Mouse (Mus musculus) splenic B cell, adult 2 months (primary cell): Measurements from ENCODE around the gene Zdhhc24.
A peak's percentile ranks its signal among the peaks of the same experiment; 100 is the strongest.

ENCODE experiments used
- DNase-seq: peaks from one replicate; pipeline ENCODE4 v3.0.0-alpha.2; 2011; ENCODE audit warnings: low read depth, low spot score
- H3K27me3 ChIP-seq: 2 replicates; pipeline ENCODE4 v1.6.1; 2012; ENCODE audit warnings: mild to moderate bottlenecking, low read length, moderate library complexity, mixed read lengths; ENCODE audit not compliant: control insufficient read depth, poor library complexity, insufficient read depth, severe bottlenecking
- H3K36me3 ChIP-seq: 2 replicates; pipeline ENCODE4 v1.6.1; 2012; ENCODE audit warnings: mild to moderate bottlenecking, low read length, moderate library complexity, mixed read lengths; ENCODE audit not compliant: control insufficient read depth, poor library complexity, insufficient read depth, severe bottlenecking

Zdhhc24 gene

GRCm38 (mm10) chr19:4878405-4879323 lies at the start of gene Zdhhc24:
Gene Zdhhc24, plus strand, starts transcription at chr19:4878668.
- peak; percentile 95 for DNase-seq
- Histone ChIP-seq H3K36me3 (no peaks in the 10 kb centered on the region; the same call in 1 of the 2 replicates), H3K27me3 (no peaks in the 10 kb centered on the region)

- no peak for DNase-seq
- peaks cover 3% of the 10 kb centered on the region; the same call in 1 of the 2 replicates for H3K36me3 ChIP-seq
- no peaks in the 10 kb centered on the region for H3K27me3 ChIP-seq
Observed at GRCm38 (mm10) chr19:4829156-4829555, 49.3 kb upstream of the Zdhhc24 start.

DNA sequence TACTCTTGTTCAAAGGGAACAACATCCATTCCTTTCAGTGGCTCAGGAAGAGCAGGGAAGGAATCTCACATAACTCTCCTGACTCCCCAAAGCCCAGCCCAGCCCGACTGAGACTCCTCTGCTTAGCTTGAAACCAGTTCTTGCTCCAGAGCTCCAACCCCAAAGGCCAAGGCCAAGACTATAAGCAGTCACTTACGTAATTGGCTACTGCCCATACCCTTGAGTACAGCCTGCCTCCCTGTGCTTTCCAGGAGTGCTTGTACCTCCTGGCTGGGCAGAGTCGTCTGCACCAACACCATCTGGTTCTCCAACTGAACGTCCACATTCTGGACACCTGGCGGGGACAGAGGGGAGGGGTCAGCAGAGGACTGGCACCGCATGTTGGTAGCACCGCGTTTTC lies 44.5 kb upstream of the Zdhhc24 start:
- Histone ChIP-seq H3K36me3 (0 out of 2 replicates have a peak, but pooled peaks cover 2% of the 10 kb centered on the region), H3K27me3 (no peaks in the 10 kb centered on the region)
- DNase-seq = no peak

DNA sequence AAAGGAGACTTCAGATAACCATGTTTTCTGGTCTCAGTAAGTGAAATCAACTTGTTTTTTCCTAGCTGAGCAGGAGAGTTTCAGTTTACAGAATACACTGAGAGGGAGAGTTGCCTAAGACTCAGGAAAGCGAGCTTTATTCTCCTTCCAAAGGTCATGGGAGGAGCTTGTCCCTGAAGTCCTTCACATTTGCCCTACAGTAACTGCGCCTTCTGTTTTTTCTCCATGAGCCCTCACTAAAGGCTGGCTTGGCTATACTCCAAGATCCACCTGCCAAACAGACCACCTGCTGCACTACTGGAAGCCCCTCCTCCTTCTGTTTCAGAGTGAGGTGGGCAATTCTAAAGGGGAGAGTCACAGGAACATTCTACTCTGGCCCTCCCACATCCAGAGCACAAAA lies 42.4 kb upstream of the Zdhhc24 start:
- H3K36me3 ChIP-seq = no peaks in the 10 kb centered on the region
- no peaks in the 10 kb centered on the region for H3K27me3 ChIP-seq
- no peak for DNase-seq

DNA sequence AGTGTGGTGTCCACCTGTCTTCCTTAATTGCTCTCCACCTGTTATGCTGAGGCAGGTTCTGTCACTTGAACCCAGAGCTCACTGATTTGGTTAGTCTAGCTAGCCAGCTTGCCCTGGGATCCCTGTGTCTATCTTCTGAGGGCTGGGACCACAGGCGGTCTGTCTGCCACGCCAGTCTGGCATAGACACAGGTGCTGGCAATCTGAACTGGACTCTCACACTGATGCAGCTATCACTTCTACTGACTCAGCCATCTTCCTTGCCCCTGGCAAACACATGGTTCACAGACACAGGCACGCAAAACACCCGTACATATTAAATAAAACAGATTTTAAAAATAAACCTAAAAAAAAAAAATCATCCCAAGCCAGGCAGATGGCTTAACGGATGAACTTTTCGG lies 41.4 kb upstream of the Zdhhc24 start:
- no peaks in the 10 kb centered on the region for H3K27me3 ChIP-seq
- H3K36me3 ChIP-seq = no peaks in the 10 kb centered on the region
- no peak for DNase-seq

- Histone ChIP-seq H3K36me3 (no peaks in the 10 kb centered on the region), H3K27me3 (no peaks in the 10 kb centered on the region)
- DNase-seq = no peak
Observed at GRCm38 (mm10) chr19:4838526-4839140, 39.8 kb upstream of the Zdhhc24 start.

GRCm38 (mm10) chr19:4839149-4839548 lies 39.3 kb upstream of the Zdhhc24 start, which contains the start of the genes Ccs and Ccdc87:
Gene Ccs, minus strand, starts transcription at chr19:4839332.
Gene Ccdc87, plus strand, starts transcription at chr19:4839366.
- Histone ChIP-seq H3K27me3 (no peaks in the 10 kb centered on the region), H3K36me3 (no peaks in the 10 kb centered on the region)
- DNase-seq = peak; percentile 95

DNA sequence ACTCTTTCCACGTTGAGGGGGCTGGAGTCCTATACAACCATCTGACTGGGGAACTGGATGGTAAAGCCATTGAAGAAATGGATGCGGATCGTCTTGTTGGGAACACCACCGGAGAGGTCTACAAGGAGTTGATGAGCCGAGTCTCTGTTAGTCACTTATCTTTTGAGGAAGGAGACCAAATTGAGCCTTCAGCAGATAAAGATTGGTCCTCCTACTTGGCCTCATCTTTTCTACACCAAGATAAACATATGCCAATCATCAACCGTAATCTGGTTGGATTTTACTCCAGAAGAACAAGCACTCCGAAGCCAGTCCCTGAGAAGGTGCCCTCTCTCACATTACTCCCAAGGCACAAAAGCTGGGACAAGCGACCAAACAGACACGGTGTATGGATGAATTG lies 37.6 kb upstream of the Zdhhc24 start:
- no peaks in the 10 kb centered on the region for H3K36me3 ChIP-seq
- DNase-seq = no peak
- H3K27me3 ChIP-seq = no peaks in the 10 kb centered on the region

GRCm38 (mm10) chr19:4842611-4843010 lies 35.9 kb upstream of the Zdhhc24 start:
- DNase-seq = no peak
- no peaks in the 10 kb centered on the region for H3K27me3 ChIP-seq

GRCm38 (mm10) chr19:4845846-4846245 lies 32.6 kb upstream of the Zdhhc24 start:
- no peak for DNase-seq
- no peaks in the 10 kb centered on the region for H3K36me3 ChIP-seq
- H3K27me3 ChIP-seq = no peaks in the 10 kb centered on the region

More at GRCm38 (mm10) chr19:4842611-4843010, 35.9 kb upstream of the Zdhhc24 start:
- no peaks in the 10 kb centered on the region for H3K36me3 ChIP-seq

DNA sequence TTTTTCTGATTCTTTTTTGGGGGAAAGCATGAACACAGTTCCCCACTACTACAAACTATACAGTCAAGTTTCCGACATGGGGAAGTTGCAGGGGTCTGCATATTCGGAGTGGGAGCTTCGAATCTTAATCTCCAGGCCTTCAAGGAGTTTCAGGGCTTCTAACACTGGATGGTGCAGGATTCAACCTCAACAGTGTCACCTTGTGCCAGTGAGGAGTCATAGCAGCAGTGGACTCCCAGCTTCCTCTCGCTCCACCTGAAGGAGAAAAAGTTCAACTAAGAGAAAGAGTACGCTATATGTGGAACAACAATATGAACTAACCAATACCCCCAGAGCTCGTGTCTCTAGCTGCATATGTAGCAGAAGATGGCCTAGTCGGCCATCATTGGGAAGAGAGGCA lies 31.0 kb upstream of the Zdhhc24 start:
- peak; percentile 51 for DNase-seq
- no peaks in the 10 kb centered on the region for H3K27me3 ChIP-seq

DNA sequence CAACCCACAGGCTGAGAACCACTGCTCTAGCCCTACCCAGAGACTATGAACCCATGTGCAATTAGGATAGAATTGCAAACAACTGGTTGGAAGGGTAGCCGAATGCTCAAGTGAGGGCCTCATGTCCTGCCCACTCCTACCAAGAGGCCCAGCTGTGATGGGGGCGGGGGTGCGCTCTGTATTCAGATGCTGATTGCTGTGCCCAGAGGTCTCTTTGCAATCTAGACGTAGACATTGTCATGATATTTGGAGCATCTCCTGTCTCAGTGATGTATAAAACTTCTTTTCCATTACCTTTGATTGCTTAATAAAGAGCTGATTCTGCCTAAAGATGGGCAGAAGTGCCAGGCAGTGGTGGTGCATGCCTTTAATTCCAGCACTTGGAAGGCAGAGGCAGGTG lies 28.7 kb upstream of the Zdhhc24 start:
- H3K36me3 ChIP-seq = no peaks in the 10 kb centered on the region
- no peaks in the 10 kb centered on the region for H3K27me3 ChIP-seq
- DNase-seq = no peak

More for the DNA sequence above, 31.0 kb upstream of the Zdhhc24 start:
- no peaks in the 10 kb centered on the region for H3K36me3 ChIP-seq

DNA sequence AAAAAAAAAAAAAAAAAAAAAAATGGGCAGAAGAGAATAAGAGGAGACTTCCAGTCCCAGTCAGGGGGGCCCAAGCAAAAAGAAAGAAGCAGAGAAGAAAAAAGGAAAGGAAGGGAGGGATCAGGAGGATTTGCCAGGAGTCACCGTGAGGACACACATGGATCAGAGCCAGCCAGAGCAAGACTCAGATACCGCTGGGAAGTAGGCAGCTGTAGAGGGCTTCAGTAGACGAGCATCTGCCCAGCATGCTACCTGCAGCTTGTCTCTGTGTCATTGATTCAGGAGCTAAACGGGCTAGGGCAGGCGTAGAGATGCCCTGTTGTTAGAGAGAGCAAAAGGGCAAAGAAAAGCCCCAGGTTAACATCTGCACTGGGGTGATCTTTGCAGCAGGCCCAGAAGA lies 28.2 kb upstream of the Zdhhc24 start:
- DNase-seq = no peak
- Histone ChIP-seq H3K36me3 (no peaks in the 10 kb centered on the region), H3K27me3 (no peaks in the 10 kb centered on the region)

GRCm38 (mm10) chr19:4854552-4855469 lies 23.7 kb upstream of the Zdhhc24 start, which contains the start of gene Ctsf:
Gene Ctsf, plus strand, starts transcription at chr19:4855130.
- peak; percentile 13 for DNase-seq
- H3K36me3 ChIP-seq = no peaks in the 10 kb centered on the region
- no peaks in the 10 kb centered on the region; the same call in 1 of the 2 replicates for H3K27me3 ChIP-seq
